Mouse (Mus musculus): ENCODE data around the gene Naa30.

DNA sequence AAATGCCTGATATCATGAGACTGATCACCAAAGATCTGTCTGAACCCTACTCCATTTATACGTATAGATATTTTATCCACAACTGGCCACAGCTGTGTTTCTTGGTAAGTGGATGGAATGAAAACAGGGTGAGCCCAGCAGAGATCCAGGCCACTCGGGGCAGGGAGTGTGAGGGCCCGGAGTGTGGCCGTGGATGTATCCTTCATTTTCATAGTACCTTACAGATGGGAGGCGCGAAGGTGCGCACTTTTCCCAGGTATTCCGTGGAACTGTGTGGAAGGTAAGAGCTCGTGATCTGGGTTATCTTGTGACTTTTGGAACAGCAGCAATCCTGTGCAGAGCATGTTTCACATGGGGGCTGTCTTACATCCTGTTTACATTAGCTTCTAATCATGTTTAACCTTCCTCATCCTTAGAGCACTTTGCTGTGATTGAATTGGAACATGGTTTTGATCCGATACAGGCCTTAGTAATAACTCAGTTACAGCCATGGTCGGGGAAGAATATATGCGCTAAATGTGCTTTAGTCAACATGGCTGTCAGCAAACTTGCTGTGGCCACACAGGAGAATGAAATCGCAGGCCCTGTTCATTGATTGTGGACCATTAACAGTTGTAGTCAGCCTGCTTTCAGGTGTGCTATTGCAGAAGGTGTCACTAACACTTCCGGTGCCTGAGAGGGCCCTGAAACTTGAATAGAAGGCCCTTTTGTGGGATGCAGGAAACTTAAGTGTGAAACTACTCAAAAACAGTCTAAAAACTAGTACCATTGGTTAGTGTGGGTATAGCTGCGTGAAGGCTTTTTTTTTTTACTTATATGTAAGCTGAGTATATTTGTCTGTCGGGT is 1.5 kb downstream of the Naa30 start:
- TF ChIP-seq CTCF (IDR thresholded peaks at IDR 0.05; ENCODE audit: low read depth, low read length) (no peak), POLR2A (IDR thresholded peaks at IDR 0.05; ENCODE audit: extremely low read depth, insufficient read depth, low read length) (no peak)
